Mouse (Mus musculus) gastrocnemius, adult 18-20 months (tissue): Measurements from ENCODE around the gene Zbtb20. TPM values are rescaled to one million over a fixed set of nuclear protein-coding genes. Genes with fewer than 3 reads are reported as not detected.

ENCODE experiments used
- DNase-seq: peaks from one replicate; pipeline ENCODE4 v3.0.0; 2021; ENCODE audit warnings: low spot score
- total RNA-seq, 2 experiments: library from RNA; stranded (reverse); gene quantifications; 2 replicates each; pipeline ENCODE4 v1.2.3; 2021

Zbtb20 gene
- total RNA-seq, 2 experiments from 2014 or later: 75.4 to 79.3 TPM

DNA sequence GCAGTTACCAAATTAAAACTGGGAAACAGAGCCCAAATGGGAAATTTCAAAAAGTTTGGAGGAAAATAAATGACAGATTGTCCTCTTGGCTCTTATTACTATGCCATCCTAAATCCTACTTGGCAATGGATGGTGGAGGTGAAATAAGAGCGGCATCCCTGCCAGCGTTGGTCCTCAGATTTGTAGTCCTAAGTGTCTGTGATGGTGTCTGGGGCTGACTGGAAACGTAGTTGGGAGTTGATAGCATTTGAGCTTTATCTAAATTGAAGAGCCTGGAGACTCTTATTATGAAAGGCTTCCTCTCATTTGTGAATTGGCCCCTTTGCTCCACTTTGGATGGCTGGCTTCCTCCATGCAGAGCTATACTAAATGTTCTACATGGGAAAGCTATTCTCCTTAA lies 483.9 kb downstream of the Zbtb20 start:
- DNase-seq: no peak

DNA sequence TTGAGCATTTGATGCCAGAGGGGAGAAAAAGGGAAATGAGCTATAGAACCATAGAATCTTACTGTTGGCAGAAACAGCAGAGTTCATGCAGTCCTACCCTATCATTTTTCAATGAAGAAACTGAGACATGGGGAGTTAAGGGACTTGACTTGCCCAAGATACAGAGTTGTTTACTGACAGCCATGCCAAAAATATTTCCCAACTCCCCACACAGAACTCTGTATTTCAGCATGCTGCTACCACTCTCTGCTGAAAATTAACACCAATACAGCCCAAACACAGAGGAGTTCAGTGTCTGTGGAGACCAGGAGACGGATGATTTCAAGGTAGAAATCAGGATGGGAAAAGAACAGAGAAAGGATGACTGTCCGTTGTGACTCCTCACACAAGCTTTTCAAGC lies 484.4 kb downstream of the Zbtb20 start:
- peak; percentile 63 for DNase-seq

DNA sequence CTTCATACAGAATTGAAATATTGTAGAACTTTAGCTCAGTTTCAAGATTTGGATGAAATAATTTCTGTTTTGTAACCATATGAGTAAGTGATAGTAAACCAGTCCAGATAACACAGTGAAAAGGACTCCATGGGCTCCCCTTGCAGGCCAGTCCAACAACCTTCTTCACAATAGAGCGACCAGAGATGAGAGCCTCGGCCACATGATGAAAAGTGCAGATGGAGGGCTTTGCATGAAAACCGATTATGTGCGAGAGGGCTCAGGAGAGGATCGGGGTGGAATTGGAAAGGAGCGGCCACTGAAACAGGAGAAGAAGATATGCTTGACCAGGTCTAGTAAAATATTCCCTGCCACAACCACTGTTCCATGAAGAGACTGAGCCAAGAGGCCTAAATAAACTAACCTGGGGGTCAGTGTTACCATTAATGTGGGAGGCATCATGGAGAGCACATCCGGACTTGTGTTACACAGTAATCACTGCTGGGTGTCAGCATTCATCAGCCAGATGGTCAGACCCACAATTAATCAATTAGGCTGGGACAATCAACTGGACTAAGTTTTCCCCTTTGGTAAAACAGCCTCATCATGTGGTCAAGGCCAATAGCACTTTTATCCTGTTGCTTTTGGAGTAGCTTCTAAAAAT lies 485.3 kb downstream of the Zbtb20 start:
- DNase-seq: no peak

DNA sequence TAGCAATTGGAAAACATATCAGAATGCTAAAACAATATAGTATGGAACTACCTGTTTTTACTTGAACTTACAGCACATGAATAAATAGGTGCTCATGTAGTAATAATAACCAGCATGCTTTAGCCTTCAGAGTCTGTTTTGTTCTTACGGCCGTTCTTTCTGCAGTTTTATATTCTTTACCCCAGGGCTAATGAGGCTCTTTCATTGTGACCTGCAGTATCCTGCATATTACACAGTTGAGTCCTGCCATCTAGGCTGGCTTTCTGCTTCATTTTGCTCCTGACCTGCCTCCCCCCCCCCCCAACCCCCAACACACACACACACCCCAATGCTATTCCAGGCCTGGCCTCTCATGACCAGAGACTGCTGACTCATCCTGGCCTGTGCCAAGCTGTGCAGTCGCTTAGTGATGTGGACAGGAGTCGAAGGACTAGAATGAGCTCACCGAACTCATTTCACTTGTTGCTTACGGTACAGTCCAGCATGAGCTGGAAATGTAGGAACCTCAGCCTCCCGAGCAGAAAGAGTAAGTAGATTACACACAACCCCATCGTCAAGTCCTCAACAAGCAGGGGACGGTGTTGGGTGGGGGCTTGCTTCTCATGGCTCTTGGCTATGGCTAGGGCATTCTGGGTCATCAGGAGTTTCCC lies 487.1 kb downstream of the Zbtb20 start:
- DNase-seq: peak; percentile 94

DNA sequence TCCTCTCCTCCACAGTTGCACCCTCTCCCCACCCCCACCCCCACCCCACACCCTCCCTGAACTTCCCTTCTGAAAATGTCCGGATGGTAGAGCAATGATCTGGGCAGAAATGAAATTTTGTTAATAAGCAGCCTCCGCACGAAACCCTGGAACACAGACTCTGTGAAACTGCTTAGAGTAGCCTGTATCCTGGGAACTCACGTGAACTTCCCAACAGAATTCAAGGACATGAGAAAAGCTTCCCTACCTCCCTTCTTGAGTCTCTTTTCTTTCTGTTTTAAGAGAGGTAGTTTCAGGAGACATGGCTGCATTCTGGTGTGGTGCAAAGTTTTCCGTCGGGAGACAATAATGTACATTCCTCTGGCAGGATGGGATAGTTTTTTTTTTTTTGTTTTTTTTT lies 487.6 kb downstream of the Zbtb20 start:
- DNase-seq: no peak

DNA sequence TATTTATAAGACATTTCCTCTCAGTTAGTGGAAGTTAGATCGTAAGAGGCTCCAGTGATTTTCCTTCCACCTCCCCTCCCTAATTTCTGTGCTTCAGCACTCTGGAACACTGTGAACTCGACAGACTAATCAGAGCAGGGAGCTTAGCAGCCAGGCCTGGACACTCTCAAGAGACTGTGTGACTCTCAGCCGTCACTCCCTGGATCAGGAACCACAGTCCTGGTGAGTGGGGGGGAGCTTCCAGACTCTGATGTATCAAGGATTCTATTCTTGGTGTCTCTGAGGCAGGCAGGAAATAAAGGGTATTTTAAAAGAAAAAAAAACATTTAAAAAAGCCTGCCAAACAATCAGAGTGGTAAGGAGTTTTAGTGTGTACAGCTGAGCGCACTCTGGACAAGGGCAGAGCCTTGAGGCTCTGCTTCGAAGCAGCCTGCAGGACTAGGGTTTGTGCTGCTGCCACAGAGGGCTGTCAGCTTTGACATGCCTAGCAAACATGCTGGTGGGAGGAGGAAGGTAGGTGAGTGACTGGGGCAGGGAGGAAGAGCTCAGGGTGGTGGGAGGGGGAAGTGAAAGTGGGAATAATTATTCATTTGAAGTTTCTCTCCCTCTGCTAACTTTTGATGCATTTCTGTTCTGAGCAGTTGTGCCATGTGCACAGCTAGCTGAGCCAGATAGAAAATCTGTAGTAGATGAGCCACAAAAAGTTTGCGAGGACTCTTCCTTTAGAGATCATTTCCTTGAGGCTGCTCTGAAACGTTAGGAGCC lies 488.3 kb downstream of the Zbtb20 start:
- DNase-seq: peak; percentile 91

DNA sequence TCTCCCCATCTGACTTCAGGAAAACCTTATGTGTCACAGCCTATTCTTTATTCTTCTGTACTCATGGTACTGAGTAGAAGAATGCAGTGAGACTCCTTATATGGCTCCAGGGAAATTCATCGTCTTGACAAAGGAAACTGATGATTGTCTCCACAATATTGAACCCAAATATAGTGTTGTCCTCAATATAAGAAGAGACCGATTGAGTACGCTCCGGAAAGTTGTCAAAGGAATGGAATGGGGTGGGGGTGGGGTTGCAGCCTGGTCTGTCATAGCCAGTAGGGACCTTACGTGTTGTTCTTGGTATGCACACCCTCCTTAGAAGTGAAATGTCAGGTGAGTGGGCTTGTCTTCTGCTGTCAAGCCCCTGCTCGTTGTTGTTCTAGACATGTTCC lies 488.8 kb downstream of the Zbtb20 start:
- DNase-seq: no peak

DNA sequence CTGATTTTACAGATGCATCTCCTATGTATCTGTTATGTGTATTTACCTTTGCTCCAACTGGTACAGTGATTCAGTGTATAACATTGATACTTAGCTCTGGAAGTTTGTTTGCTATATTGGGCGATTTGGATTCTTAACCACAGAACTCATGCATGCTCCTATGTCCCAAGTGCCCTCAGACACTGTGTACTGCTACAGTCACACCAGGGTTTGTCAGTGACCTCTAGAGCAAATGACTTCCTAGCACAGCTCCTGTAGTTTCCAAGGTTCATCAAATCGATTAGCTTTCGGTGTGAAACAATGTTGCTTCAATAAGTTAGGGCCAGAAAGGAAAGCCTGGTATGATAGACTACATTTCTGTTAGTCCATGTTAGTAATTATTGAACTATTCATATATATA lies 489.6 kb downstream of the Zbtb20 start:
- DNase-seq: no peak

DNA sequence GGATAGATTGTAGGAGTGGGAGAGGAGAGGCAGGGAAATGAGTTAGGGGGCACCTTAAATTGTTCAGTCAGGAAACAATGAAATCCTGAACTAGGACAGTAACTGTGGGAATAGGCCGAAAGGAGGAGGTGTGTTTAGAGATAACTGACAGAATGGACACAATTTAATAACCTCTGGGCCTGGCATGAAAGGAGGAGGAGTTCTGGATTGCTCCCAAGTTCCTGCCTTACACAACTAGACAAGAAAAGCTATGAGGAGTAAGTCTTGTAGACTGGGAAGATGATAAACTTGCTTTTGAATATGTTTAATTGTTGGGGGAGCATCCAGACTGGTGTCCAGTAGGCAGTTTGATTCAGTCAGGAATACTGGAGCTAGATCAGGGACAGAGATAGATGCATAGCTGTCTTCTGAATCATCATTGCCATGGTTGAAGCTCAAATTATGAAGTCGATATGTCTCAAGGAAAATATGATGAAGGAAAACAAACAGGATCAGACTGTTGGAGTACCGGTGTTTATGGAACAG lies 494.9 kb downstream of the Zbtb20 start:
- DNase-seq: no peak

DNA sequence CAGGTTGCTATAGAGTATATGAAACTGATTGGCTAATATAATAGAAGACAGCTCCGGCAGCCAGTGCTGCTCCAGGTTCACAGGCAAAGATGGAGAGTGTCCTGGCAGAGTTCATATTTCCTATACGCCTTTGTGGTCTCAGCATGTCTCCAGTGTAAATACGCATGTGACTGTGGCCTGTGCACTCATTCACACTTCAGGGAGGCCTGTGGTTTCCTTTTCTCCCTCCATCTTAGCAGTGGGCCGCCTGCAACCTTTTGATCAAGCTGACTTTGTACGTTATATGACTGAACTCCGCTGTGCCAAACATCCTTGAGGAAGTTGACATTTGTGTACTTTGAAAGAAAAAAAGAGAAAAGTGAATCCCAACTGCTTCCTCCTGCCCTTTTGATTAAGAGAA lies 501.1 kb downstream of the Zbtb20 start:
- DNase-seq: no peak

DNA sequence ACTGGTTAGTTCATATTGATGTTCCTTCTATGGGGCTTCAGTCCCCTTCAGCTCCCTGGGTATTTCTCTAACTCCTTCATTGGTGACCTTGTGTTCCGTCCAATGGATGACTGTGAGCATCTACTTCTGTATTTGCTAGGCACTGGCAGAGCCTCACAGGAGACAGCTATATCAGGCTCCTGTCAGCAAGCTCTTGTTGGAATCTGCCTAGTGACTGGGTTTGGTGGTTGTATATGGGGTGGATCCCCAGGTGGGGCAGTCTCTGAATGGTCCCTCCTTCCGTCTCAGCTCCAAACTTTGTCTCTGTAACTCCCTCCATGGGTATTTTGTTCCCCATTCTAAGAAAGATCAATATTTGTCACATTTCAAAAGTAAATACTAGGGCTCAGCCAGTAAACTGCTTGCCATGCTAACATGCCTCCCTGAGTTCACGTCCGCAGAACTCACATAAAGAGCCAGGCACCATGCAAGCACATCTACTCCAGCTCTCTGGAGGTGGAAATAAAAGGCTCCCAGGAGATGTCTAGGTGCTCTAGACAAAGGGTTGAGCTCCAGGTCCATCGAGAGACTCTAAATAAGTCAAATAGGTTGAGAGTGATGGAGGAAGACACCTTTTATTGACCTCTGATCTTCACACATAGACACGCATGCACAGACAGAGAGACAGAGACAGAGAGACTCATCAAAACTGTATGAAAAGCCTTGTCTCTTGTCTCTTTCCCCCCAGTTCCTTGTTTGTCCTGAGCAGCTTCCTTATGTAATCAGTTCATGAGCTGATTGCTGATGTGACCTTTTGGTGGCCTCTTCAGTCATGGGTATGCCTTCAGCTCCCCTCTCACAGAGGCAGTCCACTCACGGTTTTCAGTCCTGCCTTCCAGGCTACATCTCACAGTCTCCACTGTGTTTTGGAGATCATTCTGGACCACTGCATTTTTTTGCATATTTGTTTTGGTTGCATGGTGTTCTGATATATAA lies 504.0 kb downstream of the Zbtb20 start:
- no peak for DNase-seq

DNA sequence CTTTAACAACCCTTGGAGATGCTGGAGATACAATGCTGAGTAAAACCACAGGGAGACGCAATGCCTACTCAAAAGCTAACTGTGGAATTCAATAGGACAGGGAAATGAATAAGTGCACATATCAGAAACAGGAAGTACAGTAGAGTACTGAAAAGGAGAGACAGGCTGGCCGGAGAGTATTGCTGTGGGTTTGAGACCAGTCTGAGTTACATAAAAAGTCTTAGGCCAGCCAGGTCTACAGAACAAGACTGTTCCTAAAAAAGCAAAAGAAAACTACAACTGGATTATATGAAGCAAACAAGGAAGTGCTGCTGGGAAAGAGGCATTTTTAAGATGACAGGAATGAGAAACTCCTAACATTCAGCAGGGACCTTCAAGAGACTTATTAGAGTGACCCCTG lies 505.5 kb downstream of the Zbtb20 start:
- no peak for DNase-seq

DNA sequence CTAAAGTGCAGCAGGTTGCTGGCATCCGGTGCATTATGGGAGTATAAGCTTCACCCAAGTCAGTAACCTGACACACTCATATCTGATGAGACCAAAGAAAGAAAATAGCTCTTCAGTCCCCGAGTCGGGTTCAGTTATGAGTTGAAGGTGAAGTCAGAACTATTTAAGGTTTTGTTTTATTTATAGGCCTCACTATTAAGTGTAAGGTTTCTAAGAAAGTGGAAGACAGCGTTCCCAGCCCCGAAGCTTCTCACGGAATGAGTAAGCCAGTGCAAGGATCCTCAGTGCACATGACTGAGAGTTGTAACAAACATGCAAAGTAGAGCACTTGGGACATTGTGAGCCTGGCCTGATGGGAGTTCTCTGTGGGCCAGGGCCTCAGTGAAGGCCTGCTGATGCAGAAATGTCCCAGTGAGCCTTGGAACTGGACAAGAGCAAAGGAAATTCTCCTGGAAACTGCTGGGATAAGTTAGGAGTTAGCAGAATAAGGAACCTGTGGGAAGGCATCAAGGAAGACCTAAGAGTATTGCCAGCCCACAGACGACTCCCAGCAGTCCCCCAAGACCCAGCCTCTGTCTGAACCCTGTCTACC lies 507.6 kb downstream of the Zbtb20 start:
- peak; percentile 71 for DNase-seq

DNA sequence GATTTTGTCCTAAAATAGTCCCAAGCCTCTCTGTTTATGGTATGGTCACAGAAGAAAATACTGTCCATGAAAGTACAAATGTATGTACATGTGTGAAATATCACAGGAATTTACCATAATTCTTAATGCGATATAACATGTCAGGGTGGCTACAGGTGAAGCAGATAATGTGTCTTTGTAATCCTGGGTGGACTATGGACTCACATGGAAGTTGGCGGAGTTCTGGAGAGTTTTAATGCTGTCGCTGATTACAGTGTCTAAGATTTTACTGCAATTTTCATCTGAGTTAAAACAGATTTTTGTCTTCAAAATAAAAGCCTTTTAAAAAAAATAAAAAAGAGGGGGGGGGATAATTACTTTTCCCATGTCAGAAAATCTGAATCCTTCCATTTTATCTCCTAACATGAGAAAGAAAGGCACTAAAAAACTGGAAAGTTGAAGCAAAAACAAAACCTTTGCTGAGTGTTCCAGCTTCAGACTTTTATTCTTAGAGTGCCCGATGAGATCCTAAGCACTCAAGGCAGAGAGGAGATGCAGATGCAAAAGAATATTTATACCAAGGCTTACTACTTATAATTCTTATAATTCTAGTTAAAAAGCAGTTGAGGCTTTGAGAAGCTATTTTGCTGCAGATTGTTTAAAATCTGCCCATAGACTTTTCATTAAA lies 509.4 kb downstream of the Zbtb20 start:
- no peak for DNase-seq

DNA sequence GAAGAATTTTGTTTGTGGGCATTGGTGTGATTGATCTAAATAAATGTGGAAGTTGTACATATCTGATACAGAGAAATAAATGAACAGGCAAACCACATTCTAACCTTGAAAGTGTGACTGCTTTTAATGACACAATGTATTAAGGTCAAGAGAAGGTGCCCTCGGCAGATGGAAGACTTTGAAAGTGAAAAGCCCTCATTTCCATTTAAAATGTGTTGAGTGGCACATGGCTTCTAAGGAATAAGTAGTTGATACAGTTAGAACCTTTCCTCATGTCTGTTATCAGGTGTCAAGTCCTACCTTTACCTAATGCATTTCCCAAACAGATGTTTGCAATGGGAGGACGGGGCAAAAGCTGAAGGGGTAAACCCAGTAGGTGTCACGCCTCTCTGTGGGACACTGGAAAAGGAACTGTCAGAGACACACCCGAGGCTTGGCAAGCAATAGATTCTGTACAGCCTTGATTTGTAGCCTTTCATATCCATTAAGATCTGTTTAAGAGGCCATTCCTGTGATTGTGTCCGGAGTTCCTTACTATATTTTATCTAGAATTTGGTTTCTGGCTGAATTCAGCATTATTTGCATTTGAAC lies 510.0 kb downstream of the Zbtb20 start:
- DNase-seq: no peak

DNA sequence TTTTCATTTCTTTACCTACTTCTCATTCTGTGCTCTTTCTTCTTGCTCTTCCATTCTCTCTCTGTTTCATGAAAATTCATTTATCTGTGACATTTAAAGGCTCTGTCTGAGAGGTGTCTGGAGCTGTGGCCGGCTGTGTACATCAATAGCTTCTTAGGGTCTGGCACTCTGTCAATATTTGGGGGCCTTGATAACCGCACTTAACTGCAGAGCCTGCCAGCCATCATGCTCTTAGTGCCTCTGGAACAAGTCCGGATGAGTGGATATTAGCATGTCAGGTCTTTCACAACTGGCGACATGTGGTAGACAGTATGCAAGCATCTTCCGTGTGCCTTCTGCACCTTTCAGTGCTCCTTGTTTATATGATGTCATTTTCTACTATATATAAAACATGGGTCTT lies 510.7 kb downstream of the Zbtb20 start:
- no peak for DNase-seq

DNA sequence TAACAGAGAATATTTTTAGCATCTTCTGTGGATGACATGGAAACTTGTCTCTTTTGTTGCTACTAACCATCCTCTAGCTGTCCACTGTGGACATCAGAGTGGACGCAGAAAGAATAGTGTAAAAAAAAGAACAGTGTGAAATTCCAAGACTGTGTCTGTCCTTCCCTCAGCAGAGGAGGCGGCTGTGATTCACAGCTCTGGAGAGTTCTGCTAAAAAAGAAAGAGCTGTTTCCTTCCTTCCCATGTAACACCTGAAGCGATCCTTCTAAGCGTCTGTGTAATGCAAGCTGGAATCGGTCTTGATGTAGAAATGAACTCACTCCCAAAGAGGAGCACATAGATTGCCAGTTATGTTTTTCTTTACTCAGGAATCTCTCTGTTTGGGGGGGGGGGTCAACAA lies 512.7 kb downstream of the Zbtb20 start:
- no peak for DNase-seq

DNA sequence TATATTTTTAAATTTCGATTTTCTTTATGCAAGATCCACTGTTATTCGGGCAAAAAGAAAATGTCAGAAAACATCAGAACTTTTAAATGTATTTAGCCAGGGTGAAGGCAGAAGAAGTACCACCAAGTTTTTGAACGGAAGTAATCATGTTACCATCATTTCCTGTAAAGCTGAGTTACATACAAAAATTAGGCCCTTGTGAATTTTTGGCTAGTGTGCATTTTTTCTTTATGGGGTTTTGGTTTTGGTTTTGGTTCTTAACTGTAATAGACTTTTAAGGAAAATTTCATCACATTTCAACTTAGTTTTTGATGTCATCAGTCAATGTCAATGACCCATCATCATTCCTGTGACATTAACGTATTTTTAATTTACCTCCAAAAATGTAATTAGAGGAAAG lies 514.7 kb downstream of the Zbtb20 start:
- no peak for DNase-seq

DNA sequence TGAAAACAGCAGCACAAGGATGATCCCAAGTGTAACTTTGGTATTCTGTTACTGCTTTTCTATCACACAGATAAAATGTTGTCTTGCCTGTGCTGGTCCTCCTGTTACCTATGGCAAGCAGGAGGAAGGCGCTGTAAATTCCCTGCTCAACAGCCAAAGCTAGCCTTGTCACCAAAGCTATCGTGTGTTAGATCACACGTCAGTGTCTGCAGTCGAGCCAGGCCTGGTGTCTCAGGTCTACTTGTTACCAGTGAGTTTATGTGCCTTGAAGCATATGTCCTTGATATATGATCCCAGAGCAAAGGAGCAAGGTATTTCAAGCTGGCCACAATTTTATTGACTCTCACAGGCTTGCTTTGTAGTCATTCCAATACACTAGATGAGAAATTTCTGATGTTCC lies 517.7 kb downstream of the Zbtb20 start:
- peak; percentile 78 for DNase-seq

DNA sequence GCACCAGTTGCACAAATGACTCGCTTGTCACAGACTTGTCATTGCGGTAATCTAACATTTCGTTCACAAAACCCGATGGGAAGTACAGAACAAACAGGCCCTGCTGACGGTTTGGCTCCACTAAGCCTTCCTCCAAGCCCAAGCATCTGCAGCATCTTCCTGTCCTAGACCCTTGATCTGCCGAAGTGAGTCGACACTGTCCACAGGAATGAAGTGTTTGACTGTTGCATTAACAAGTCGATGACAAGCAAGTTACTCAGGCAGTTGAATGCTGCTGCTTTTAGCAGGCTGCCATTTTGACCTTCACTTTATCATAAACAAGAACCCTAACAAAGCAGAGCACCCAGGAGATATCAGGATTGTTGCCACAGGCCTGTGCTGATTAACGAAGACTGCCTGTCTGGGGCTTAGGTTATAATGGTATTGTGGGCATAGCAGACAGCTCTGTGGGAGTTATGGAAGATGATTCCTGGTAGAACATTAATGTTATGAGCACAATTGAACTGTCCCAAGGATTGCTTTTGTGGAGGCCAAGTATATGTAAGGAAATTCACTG lies 518.4 kb downstream of the Zbtb20 start:
- DNase-seq: no peak
